In the genomic region with DNA sequence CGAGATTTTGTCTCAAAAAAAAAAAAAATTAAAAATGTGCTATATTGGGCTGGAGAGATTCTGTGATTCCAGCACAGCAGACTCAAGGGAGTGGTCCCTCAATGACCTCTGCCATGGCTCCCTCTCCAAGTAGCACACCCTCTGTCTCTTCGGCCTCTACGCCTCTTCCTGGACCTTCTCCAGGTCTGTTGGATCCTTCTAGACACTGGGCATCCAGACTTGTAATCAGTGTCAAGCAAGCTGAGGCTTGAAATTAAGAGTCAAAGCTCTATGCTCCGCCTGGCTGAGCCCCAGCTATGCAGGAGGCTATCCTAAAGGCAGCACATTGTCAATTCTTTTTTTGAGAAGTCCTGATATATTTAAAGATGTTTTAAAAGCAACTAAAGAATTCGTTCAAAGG, we compare ENCODE assay signal across 21 mouse cellular contexts. TPM values are rescaled to one million over a fixed set of nuclear protein-coding genes. Genes with fewer than 3 reads are reported as not detected.
"Had no signal": no experiment of that assay in that cellular context is flagged by ENCODE, and none has a peak within 500 bp of the region (broad histone marks: within the 10 kb centered on the region; RNA-seq: fewer than 3 reads in every experiment).

No protein-coding gene starts in this region.

- H3K9me3 ChIP-seq: liver, embryonic 13.5 days had no signal

- H3K36me3 ChIP-seq: limb, embryonic 12.5 days; liver, embryonic 13.5 days; midbrain, embryonic 13.5 days had no signal

- H3K4me3 ChIP-seq: limb, embryonic 12.5 days; liver, embryonic 13.5 days; midbrain, embryonic 13.5 days had no signal

- H3K4me1 ChIP-seq: limb, embryonic 12.5 days; liver, embryonic 13.5 days; midbrain, embryonic 13.5 days had no signal

- H3K4me2 ChIP-seq: limb, embryonic 12.5 days; liver, embryonic 13.5 days; midbrain, embryonic 13.5 days had no signal

- H3K27ac ChIP-seq: kidney, postnatal 0 days; limb, embryonic 12.5 days; liver, embryonic 13.5 days; midbrain, embryonic 13.5 days had no signal

- H3K27me3 ChIP-seq: limb, embryonic 12.5 days; midbrain, embryonic 13.5 days had no signal

- DNase-seq: kidney, postnatal 36 days; layer of hippocampus, adult 9-11 months; layer of hippocampus, postnatal 36 days; liver; liver, embryonic 13.5 days; liver, postnatal 0 days; right cerebral cortex, postnatal 14 days; thymus, postnatal 36 days had no signal

- H3K9ac ChIP-seq: limb, embryonic 12.5 days; liver, embryonic 13.5 days; liver, postnatal 0 days; midbrain, embryonic 13.5 days had no signal

- ATAC-seq: liver, postnatal 0 days; midbrain, embryonic 13.5 days had no signal

RNA-seq across cellular contexts. Expression of a gene that starts 10.9 kb away (rescaled TPM):
- total RNA-seq: layer of hippocampus, adult 18-20 months; layer of hippocampus, postnatal 36 days; left cerebral cortex, adult 8-10 months; left cerebral cortex, postnatal 36 days; megakaryocyte progenitor cell, adult 5-6 weeks; midbrain, postnatal 0 days had no signal
- polyA plus RNA-seq: kidney, postnatal 0 days; limb, embryonic 12.5 days; liver, embryonic 13.5 days; liver, postnatal 0 days; lung, embryonic 16.5 days; midbrain, embryonic 13.5 days; midbrain, postnatal 0 days; neural tube, embryonic 14.5 days; small intestine, adult 2 months; stomach, embryonic 16.5 days; thymus, postnatal 0 days had no signal

RNA-seq across cellular contexts. Expression of a gene that starts 54.9 kb away (rescaled TPM):
- total RNA-seq: megakaryocyte progenitor cell, adult 5-6 weeks had no signal
